Comparison of ENCODE assay signal across 25 mouse cellular contexts in genomic region chr7:112197461-112197860, GRCm38 (mm10). TPM values are rescaled to one million over a fixed set of nuclear protein-coding genes. Genes with fewer than 3 reads are reported as not detected.
"Had no signal": no experiment of that assay in that cellular context is flagged by ENCODE, and none has a peak within 500 bp of the region (broad histone marks: within the 10 kb centered on the region; RNA-seq: fewer than 3 reads in every experiment).

No protein-coding gene starts in this region.

- H3K27me3 ChIP-seq: heart, embryonic 13.5 days; heart, embryonic 15.5 days; hindbrain, embryonic 13.5 days; hindbrain, embryonic 15.5 days; kidney, embryonic 15.5 days; limb, embryonic 12.5 days; liver, embryonic 13.5 days; liver, embryonic 15.5 days had no signal

- H3K4me1 ChIP-seq: hindbrain, embryonic 15.5 days; liver, embryonic 13.5 days; liver, embryonic 15.5 days had no signal

- H3K27ac ChIP-seq: heart, adult 2 months; heart, embryonic 13.5 days; heart, embryonic 15.5 days; hindbrain, embryonic 13.5 days; hindbrain, embryonic 15.5 days; hindbrain, postnatal 0 days; kidney, embryonic 15.5 days; kidney, postnatal 0 days; limb, embryonic 10.5 days; limb, embryonic 12.5 days; liver, embryonic 13.5 days; liver, embryonic 15.5 days had no signal

- H3K9me3 ChIP-seq: heart, embryonic 13.5 days; heart, embryonic 15.5 days; hindbrain, embryonic 13.5 days; hindbrain, embryonic 15.5 days; kidney, embryonic 15.5 days; limb, embryonic 10.5 days; limb, embryonic 12.5 days; liver, embryonic 13.5 days; liver, embryonic 15.5 days had no signal

- DNase-seq: gastrocnemius, postnatal 14 days; gastrocnemius, postnatal 36 days; heart, adult 11 months; heart, adult 2 months; heart, postnatal 14 days; heart, postnatal 36 days; kidney, adult 11 months; kidney, adult 2 months; kidney, adult 9 months; kidney, postnatal 14 days; kidney, postnatal 36 days; layer of hippocampus, adult 9-11 months; layer of hippocampus, postnatal 36 days; liver, embryonic 13.5 days had no signal

- H3K9ac ChIP-seq: heart, embryonic 13.5 days; heart, embryonic 15.5 days; hindbrain, embryonic 13.5 days; hindbrain, embryonic 15.5 days; kidney, embryonic 15.5 days; limb, embryonic 12.5 days; liver, embryonic 13.5 days; liver, embryonic 15.5 days had no signal

- H3K36me3 ChIP-seq: heart, embryonic 13.5 days; heart, embryonic 15.5 days; hindbrain, embryonic 13.5 days; hindbrain, embryonic 15.5 days; kidney, embryonic 15.5 days; limb, embryonic 10.5 days; limb, embryonic 12.5 days; liver, embryonic 13.5 days; liver, embryonic 15.5 days had no signal

- H3K4me3 ChIP-seq: heart, adult 2 months; heart, embryonic 13.5 days; heart, embryonic 15.5 days; hindbrain, embryonic 13.5 days; hindbrain, embryonic 15.5 days; kidney, embryonic 15.5 days; limb, embryonic 10.5 days; limb, embryonic 12.5 days; liver, embryonic 13.5 days; liver, embryonic 15.5 days had no signal

RNA-seq across cellular contexts. Expression of gene Dkk3, which starts 38.6 kb away (rescaled TPM):
- total RNA-seq: hematopoietic stem cell, adult 5-6 weeks had no signal
